ENCODE assay signal across 10 mouse cellular contexts in the genomic region with DNA sequence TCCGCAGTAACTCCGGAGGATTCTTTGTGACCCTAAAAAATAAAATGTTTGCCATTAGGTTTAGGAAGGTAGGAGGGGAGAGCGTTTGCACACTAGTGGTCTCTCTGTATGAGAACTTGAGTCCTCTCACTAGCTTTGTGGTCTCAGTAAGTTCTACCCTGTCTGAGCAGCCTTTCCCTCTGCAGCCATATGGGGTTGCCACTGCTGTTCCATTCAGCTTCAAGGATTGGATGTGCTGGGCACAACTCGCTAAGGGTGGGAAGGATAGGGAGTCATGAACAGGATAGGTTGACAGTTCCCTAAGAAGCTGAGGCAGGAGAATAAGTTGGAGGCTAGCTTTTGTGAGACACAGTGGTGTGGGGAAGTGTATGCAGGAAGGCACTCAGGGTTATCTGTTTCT. TPM values are rescaled to one million over a fixed set of nuclear protein-coding genes. Genes with fewer than 3 reads are reported as not detected.
DNase-seq lines count a peak whose midpoint lies in the region; ATAC-seq and TF ChIP-seq lines count a peak whose summit lies in the region.
"Had no signal": no experiment of that assay in that cellular context is flagged by ENCODE, and none has a peak within 500 bp of the region (broad histone marks: within the 10 kb centered on the region; RNA-seq: fewer than 3 reads in every experiment).

No protein-coding gene starts in this region.

- DNase-seq in hindbrain, embryonic 10.5 days (ENCODE audit: low spot score), result peak; percentile 45
- peak; percentile 96 for DNase-seq in midbrain, embryonic 11.5 days (ENCODE audit: low spot score, missing footprints)
- DNase-seq in right cerebral cortex, adult 2 months (ENCODE audit: low spot score in 2 of 2), result no peak
- no peak for DNase-seq in gastrocnemius, postnatal 14 days

- H3K9ac ChIP-seq in ES-Bruce4 (ENCODE audit: low read depth, poor library complexity, severe bottlenecking), result peak overlapping the region; percentile 45; the same call in 1 of the 2 replicates
- peak overlapping the region; percentile 99 for H3K9ac ChIP-seq in midbrain, embryonic 11.5 days (ENCODE audit: low read length)

- H3K9me3 ChIP-seq in E14TG2a.4 (ENCODE audit: low read length) (no peaks in the 10 kb centered on the region), ES-Bruce4 (replicated peaks; ENCODE audit: control insufficient read depth, insufficient read depth, low read length, poor library complexity, severe bottlenecking) (no peaks in the 10 kb centered on the region)
- peaks cover 3% of the 10 kb centered on the region for H3K9me3 ChIP-seq in hindbrain, embryonic 10.5 days
- H3K9me3 ChIP-seq in midbrain, embryonic 11.5 days (ENCODE audit: control insufficient read depth, low read length), result no peaks in the 10 kb centered on the region; the same call in 1 of the 2 replicates

- WGBS in hindbrain, embryonic 10.5 days, result under 1% methylated on average over 4 of the region's 4 CpGs
- 0% methylated on average over 4 of the region's 4 CpGs for WGBS in midbrain, embryonic 11.5 days

- intact Hi-C loops in gastrocnemius, postnatal 14 days (cut with DNase I; ENCODE audit: low total_unique reads), result no loop called here

- ATAC-seq in midbrain, embryonic 11.5 days (ENCODE audit: low FRiP score), result no peak
- no peak for ATAC-seq in activated CD4-positive, CD25-positive, alpha-beta regulatory T cell, adult 4 months

- H3K4me3 ChIP-seq in E14TG2a.4 (replicated peaks; ENCODE audit: low read length) (peak overlapping the region; percentile 78), ES-Bruce4 (ENCODE audit: low read depth, low read length) (peak overlapping the region; percentile 58; the same call in 1 of the 2 replicates)
- H3K4me3 ChIP-seq in hindbrain, embryonic 10.5 days, result peak overlapping the region; percentile 78
- H3K4me3 ChIP-seq in midbrain, embryonic 11.5 days (ENCODE audit: low read depth, low read length), result peak overlapping the region; percentile 94

- H3K4me1 ChIP-seq in E14TG2a.4 (replicated peaks; ENCODE audit: low read depth, low read length) (peaks cover 21% of the 10 kb centered on the region), ES-Bruce4 (ENCODE audit: control insufficient read depth, insufficient read depth, low read length) (no peaks in the 10 kb centered on the region)
- peaks cover 59% of the 10 kb centered on the region for H3K4me1 ChIP-seq in hindbrain, embryonic 10.5 days (replicated peaks)
- H3K4me1 ChIP-seq in midbrain, embryonic 11.5 days (ENCODE audit: control insufficient read depth, insufficient read depth, low read length), result peaks cover 24% of the 10 kb centered on the region

- TF ChIP-seq CTCF in E14TG2a.4 (conservative IDR thresholded peaks at IDR 0.05; ENCODE audit: low read length), result no peak
- TF ChIP-seq CTCF in ES-Bruce4 (IDR thresholded peaks at IDR 0.05; ENCODE audit: low read depth, low read length), result no peak

- no peaks in the 10 kb centered on the region for H3K36me3 ChIP-seq in E14TG2a.4 (ENCODE audit: insufficient read depth, low read length)
- H3K36me3 ChIP-seq in ES-Bruce4 (ENCODE audit: control insufficient read depth, insufficient read depth, low read length, poor library complexity, severe bottlenecking), result no peaks in the 10 kb centered on the region
- H3K36me3 ChIP-seq in hindbrain, embryonic 10.5 days, result no peaks in the 10 kb centered on the region
- H3K36me3 ChIP-seq in midbrain, embryonic 11.5 days (ENCODE audit: control insufficient read depth, insufficient read depth, low read length), result no peaks in the 10 kb centered on the region

- no peak for TF ChIP-seq POLR2A in ES-Bruce4 (IDR thresholded peaks at IDR 0.05; ENCODE audit: insufficient read depth, low read length)

- no peak overlapping the region for H3K27ac ChIP-seq in ES-Bruce4 (ENCODE audit: insufficient read depth, low read length)
- peak overlapping the region; percentile 93 for H3K27ac ChIP-seq in hindbrain, embryonic 10.5 days
- H3K27ac ChIP-seq in midbrain, embryonic 11.5 days (ENCODE audit: low read depth, low read length), result peak overlapping the region; percentile 96; the same call in 1 of the 2 replicates

- TF ChIP-seq EP300 in ES-Bruce4 (IDR thresholded peaks at IDR 0.05; ENCODE audit: insufficient read depth, low read depth, low read length), result no peak

- peak overlapping the region; percentile 41 for H3K4me2 ChIP-seq in midbrain, embryonic 11.5 days

- peaks cover 85% of the 10 kb centered on the region for H3K27me3 ChIP-seq in E14TG2a.4 (ENCODE audit: insufficient read depth, low read length)
- peaks cover 13% of the 10 kb centered on the region for H3K27me3 ChIP-seq in ES-Bruce4 (ENCODE audit: control insufficient read depth, insufficient read depth, low read length, poor library complexity, severe bottlenecking)
- peaks cover 96% of the 10 kb centered on the region for H3K27me3 ChIP-seq in hindbrain, embryonic 10.5 days (ENCODE audit: insufficient read depth, poor library complexity, severe bottlenecking)
- H3K27me3 ChIP-seq in midbrain, embryonic 11.5 days (ENCODE audit: control insufficient read depth, insufficient read depth, low read length), result peaks cover 20% of the 10 kb centered on the region

RNA-seq across cellular contexts. Expression of a gene that starts 0.7 kb away (rescaled TPM):
- polyA plus RNA-seq in ES-Bruce4 (2011; ENCODE audit: insufficient read depth, insufficient read length, low read depth, missing spikeins), result not detected in 2 replicates
- polyA plus RNA-seq in hindbrain, embryonic 10.5 days (2016; fragmentation: Nextera tagmentation; extraction: Ambion mirVana), result 15.7 and 41.5 TPM in 2 replicates
- polyA plus RNA-seq in midbrain, embryonic 11.5 days (2014; fragmentation: Nextera tagmentation; extraction: Ambion mirVana), result 94.5 and 95.2 TPM in 2 replicates
- not detected for total RNA-seq in gastrocnemius, postnatal 14 days (2021)
- not detected for polyA plus RNA-seq in activated CD4-positive, CD25-positive, alpha-beta regulatory T cell, adult 4 months (2017; shearing (Covaris generic))
- total RNA-seq: hematopoietic stem cell, adult 5-6 weeks had no signal
- polyA plus RNA-seq: spleen, adult 2 months had no signal

RNA-seq across cellular contexts. Expression of a gene that starts 27.4 kb away (rescaled TPM):
- not detected in 2 replicates for polyA plus RNA-seq in ES-Bruce4 (2011; ENCODE audit: insufficient read depth, insufficient read length, low read depth, missing spikeins)
- polyA plus RNA-seq in hindbrain, embryonic 10.5 days (2016; fragmentation: Nextera tagmentation; extraction: Ambion mirVana), result not detected in 2 replicates
- polyA plus RNA-seq in midbrain, embryonic 11.5 days (2014; fragmentation: Nextera tagmentation; extraction: Ambion mirVana), result 0.15 TPM in 1 of 2 replicates, not detected in the other
- not detected for total RNA-seq in gastrocnemius, postnatal 14 days (2021)
- not detected for polyA plus RNA-seq in activated CD4-positive, CD25-positive, alpha-beta regulatory T cell, adult 4 months (2017; shearing (Covaris generic))
- total RNA-seq: hematopoietic stem cell, adult 5-6 weeks had no signal
- polyA plus RNA-seq: lung, postnatal 0 days had no signal

Comparison
In these comparisons a context has a peak if more than half of its experiments do, and no peak if none do; other contexts are left out.
1. DNase-seq: peak in hindbrain, embryonic 10.5 days (single experiment) and midbrain, embryonic 11.5 days (single experiment); none in right cerebral cortex, adult 2 months (0 of 2) and gastrocnemius, postnatal 14 days (single experiment).
2. RNA of a gene that starts 0.7 kb away (polyA plus RNA-seq): 94.5 to 95.2 TPM in midbrain, embryonic 11.5 days and 15.7 to 41.5 TPM in hindbrain, embryonic 10.5 days; not detected in ES-Bruce4 and not detected in activated CD4-positive, CD25-positive, alpha-beta regulatory T cell, adult 4 months; every median in the first group is over 10 times any median in the second.
3. Peak in every context shown above with its lines, with median percentiles within 50 percentile points of each other: H3K4me3 ChIP-seq.